Mouse (Mus musculus): ENCODE data around the gene Apoc3.
A peak's percentile ranks its signal among the peaks of the same experiment; 100 is the strongest.

The Apoc3 gene

DNA sequence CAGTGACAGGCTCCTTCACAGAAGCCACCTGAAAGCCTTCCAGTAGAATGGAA, at the start of gene Apoc3:
Apoc3 (minus strand) TSS at position 41 of the 53 bp plus-strand sequence.
- DNase-seq (ENCODE audit: low spot score), result no peak

- peak; percentile 93 for DNase-seq (ENCODE audit: low spot score)
Observed at GRCm38 (mm10) chr9:46282631-46283436, 47.4 kb upstream of the Apoc3 start, which contains the start of gene Bud13. TSS of gene Bud13 (plus strand) at chr9:46283008.

DNA sequence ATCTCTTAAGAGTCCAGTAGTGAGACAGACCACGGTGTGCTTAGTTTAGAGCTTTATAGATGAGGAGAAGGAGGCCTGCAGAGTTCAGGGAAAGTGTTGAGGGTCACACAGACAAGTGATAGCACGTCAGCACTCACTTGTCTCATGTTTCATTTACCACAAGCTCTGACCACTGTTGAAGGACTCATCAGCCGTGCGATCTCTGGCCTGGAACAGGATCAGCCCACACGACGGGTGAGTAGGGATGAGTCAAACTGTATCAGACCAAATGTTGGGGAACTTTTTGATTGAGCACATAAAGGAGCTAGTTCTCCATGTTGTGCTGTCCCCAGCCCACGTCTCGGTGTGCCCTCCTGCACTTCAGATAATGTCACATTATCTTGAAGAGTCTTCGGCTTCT, 39.1 kb upstream of the Apoc3 start:
- DNase-seq (ENCODE audit: low spot score), result no peak

GRCm38 (mm10) chr9:46272677-46273454, 37.4 kb upstream of the Apoc3 start, which contains the start of gene Zpr1:
TSS of gene Zpr1 (plus strand) at chr9:46273064.
- peak; percentile 89 for DNase-seq (ENCODE audit: low spot score)

DNA sequence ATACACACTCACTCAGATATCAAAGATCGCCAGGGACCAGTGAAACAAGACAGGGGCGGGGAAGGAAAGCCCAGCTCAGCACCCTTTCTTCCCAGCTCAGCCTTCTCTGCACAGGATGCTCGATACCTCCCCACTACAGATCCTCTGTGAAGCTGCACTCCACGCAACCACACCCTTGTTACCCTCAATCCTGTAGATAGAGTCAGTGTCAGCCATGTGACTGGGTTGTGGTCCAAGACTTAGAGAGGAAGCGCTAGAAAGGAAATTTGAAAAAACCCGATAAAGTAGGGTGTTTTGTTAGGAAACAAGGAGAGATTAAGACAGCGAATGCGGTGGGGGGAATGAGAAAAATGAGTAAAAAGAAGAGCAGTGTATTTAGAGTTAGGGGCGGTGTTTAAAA, 36.6 kb upstream of the Apoc3 start:
- no peak for DNase-seq (ENCODE audit: low spot score)

DNA sequence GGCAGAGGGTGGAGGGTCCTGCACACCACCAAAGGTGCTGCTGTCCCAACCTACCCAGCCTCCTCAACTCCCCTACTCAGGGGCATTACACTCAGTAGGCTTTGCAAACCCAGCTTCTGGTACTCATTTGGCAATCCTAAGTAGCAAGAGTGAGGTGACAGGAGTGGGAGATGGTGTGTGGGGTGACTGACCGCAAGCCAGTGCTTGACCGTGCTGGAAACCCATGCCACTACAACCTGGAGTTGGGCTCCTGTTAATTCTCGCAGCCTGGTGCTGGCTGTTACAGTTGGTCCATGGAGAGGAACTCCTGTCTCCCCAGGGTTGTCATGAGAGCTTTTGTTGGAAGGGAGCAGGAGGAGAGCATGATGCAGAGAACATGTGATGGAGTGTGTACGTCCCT, 35.3 kb upstream of the Apoc3 start:
- DNase-seq (ENCODE audit: low spot score), result no peak

- DNase-seq (ENCODE audit: low spot score), result no peak
Observed at GRCm38 (mm10) chr9:46269125-46269524, 33.7 kb upstream of the Apoc3 start.

DNA sequence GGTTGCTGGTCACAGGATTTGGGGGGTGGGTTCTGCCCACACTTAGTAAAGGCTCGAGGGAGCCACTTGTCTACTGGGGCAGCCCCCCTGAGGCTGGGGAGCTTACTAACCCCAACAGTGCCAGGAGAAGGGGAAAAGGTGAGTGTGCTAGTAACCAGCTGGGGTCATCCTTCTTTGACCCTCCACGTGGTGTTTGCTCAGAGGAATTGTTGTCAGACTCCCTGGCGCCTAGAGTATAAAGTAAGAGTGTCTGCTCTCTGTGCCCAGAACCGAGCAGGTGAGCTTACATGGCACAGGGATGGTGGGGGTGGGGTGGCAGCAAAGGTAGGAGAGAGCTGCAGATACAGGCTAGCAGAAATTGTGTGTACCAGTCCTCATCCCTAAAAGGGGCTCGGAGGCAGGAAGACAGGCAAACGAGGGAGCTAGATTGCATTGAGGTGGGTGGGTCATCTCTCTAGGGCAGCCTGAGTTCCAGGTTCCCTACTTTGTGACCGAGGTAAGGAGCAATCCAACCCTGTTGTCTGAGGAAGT, 33.0 kb upstream of the Apoc3 start, which contains the start of gene Apoa5:
Apoa5 (plus strand) TSS at position 291 of the 531 bp plus-strand sequence.
- no peak for DNase-seq (ENCODE audit: low spot score)

- no peak for DNase-seq (ENCODE audit: low spot score)
Observed at GRCm38 (mm10) chr9:46261131-46261530, 25.7 kb upstream of the Apoc3 start.

DNA sequence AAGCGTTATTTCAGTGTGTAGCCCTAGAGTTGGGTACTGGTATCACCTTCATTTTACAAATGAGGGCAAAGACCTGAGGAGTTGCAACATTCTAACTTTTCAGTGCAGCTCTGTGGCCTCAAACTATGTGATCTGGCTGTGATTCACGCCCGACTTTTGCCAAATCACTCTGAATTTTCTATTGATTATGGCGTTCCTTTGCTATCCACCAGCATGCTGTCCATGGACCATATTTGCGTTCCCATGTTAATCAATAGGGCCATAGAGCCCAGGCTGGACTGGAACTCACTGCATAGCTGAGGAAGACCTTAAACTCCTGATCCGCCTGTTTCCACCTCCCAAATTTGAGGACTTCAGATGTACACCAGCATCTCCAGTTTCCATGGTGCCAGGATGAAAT, 23.7 kb upstream of the Apoc3 start:
- no peak for DNase-seq (ENCODE audit: low spot score)

GRCm38 (mm10) chr9:46257546-46257945, 22.1 kb upstream of the Apoc3 start:
- no peak for DNase-seq (ENCODE audit: low spot score)

GRCm38 (mm10) chr9:46256658-46257385, 21.4 kb upstream of the Apoc3 start:
- DNase-seq (ENCODE audit: low spot score), result no peak

DNA sequence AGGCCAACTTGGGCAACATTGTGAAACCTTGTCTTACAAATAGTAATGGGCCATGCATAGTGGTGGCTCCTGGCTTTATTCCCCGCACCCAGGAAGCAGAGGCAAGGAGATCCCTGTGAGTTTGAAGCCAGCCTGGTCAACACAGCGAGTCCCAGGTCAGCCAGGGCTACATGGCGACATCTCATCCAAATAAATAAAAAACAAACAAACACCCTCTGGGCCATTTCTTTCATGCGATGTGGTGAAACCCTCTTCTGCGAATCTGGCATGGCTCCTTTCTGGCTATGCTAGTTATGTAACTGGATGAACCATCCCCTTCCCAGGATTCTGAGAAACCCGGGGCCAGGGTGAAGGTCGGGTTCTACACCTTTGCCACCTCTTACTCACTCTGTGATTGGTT, 20.7 kb upstream of the Apoc3 start:
- no peak for DNase-seq (ENCODE audit: low spot score)

DNA sequence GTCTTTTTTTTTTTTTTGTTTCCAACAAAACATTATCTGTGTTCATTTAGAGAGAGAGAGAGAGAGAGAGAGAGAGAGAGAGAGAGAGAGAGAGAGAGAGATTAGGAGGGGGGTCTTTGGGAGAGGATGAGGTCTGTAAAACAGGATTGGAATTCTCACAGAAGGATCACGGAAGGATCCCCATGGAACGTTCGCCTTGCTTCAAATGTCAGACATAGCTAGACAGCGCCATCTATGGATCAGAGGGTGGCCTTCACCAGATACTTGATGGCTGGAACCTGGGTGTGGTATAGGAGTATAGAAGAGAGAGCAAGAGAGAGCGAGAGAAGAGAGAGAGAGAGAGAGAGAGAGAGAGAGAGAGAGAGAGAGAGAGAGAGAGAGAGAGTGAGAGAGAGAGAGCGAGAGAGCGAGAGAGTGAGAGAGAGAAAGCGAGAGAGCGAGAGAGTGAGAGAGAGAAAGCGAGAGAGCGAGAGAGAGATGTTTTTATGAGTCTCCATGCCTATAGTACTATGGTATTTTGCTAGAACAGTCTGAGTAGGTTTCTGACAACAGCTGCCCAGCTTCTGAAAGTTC, 11.4 kb upstream of the Apoc3 start:
- DNase-seq (ENCODE audit: low spot score), result no peak

DNA sequence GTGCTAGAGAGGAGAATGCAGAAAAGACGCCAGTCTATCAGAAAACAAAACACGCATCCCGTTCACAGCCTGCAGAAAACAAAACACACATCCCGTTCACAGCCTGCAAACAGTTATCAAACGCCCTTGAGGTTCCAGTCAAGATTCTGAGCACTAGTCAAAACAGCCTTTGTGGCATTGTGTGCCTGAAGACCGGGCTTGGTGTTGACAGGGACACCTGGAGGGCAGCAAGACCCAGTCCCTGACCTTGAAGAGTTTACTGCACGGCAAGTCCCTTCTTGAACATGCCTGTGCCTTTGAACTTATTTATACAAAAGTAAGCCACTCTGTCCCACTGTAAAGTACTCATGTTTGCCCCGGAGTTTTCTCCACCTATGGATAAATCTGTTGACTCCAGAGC, 8.1 kb upstream of the Apoc3 start:
- no peak for DNase-seq (ENCODE audit: low spot score)

- DNase-seq (ENCODE audit: low spot score), result no peak
Observed at GRCm38 (mm10) chr9:46243122-46243521, 7.7 kb upstream of the Apoc3 start.

DNA sequence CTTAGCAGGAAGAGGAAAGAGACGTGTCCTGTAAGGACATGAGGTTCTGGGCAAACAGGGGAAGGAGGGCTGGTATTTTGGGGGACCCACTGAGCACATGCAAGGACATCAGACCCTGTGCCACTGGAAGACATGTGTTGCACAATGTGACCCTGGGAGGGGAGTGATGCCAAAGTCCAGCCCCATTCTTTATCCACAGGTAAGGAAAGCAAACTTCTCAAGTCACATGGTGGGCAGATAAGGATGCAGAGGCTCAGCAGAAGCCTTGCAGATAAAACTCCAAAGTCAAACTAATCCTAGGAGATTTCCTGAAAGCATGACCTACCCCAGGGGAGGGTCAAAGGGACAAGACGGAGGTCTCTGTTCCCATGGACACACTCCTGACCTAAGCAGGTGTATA, 6.4 kb upstream of the Apoc3 start:
- no peak for DNase-seq (ENCODE audit: low spot score)

DNA sequence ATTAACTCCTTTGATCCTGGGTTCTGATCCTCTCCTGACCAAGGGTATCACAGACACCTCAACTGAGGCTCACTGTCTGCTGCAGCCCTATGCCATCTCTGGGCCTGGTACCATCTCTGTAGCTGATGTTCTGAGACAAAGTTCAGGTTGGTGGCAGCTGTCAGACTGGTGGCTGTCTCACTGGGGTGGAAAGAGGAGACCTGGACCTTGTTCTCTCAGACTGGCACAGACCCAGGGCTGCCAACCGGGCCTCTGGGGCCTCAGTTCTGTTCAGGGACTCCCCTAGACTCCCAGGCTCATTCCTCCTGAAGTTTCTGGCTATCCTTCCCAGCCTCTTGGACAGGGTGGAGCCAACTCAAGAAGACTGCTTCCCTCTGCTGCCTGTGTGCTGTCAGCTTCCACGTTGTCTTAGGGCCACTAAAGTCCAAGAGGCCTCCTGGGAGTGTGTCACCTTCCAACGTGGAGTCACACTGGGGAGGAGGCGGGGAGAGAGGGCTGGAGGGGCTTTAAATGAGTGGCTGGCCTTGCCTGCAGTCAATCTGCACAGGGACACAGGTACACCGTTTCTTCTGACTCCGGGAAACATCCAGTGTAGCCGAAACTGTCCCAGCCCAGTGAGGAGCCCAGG, 5.2 kb upstream of the Apoc3 start, which contains the start of gene Apoa4:
Apoa4 (plus strand) TSS at position 171 of the 628 bp plus-strand sequence.
- no peak for DNase-seq (ENCODE audit: low spot score)

DNA sequence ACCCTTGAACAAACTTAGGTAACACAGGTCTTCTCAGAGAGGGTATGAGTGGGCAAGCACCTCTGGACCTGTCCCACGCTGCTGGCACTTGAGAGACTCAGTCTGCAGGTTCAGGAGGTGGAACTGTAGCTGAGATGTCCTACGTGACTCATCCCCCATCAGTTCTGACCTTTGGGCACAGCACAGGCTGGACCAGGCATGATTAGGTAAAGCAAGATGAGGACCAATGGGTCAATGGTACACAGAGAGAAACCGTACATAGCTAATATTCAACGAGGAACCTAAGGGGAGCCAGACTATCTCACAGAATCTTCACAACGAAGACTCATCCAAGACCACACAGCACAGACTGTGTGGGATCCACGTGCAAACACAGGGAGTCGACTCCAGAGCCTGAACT, 3.4 kb upstream of the Apoc3 start:
- no peak for DNase-seq (ENCODE audit: low spot score)

- DNase-seq (ENCODE audit: low spot score), result no peak
Observed at GRCm38 (mm10) chr9:46235649-46236048, 213 bp upstream of the Apoc3 start.

GRCm38 (mm10) chr9:46235196-46235595, 240 bp downstream of the Apoc3 start:
- DNase-seq (ENCODE audit: low spot score), result no peak

GRCm38 (mm10) chr9:46230450-46230975, 4.9 kb downstream of the Apoc3 start:
- no peak for DNase-seq (ENCODE audit: low spot score)

Measured in testis, postnatal 14 days (tissue).